Mouse (Mus musculus) mouse embryonic stem cell (cell line): ENCODE measurements around the gene Ptpra.

Experiments
- in situ Hi-C, 2 experiments: fragments of 300-500 bp; cut with MboI; formaldehyde crosslinking; loops; 1 replicate in 1 of 2; 3 replicates in 1 of 2; pipeline ENCODE4 v1.14.3; 2019 to 2020; ENCODE audit warnings: low sequenced_read_pairs in 2 of 2, low pct_unique_long_range_greater_than_20kb in 1 of 2, mixed read lengths in 1 of 2; ENCODE audit not compliant: unreplicated experiment in 1 of 2

Ptpra gene

GRCm38 (mm10) chr2:130449794-130450433 lies at the start of gene Ptpra:
Gene Ptpra (plus strand): TSS chr2:130450278.
- in situ Hi-C loops: no loop called here

GRCm38 (mm10) chr2:130401891-130402290 lies 48.2 kb upstream of the Ptpra start:
- in situ Hi-C loops: no loop called here

GRCm38 (mm10) chr2:130404939-130405338 lies 45.1 kb upstream of the Ptpra start, which contains the start of the genes Gm28372 and 1700020A23Rik:
Gene Gm28372 (plus strand): TSS chr2:130405239.
Gene 1700020A23Rik (plus strand): TSS chr2:130405259.
- in situ Hi-C loops: no loop called here

GRCm38 (mm10) chr2:130406178-130406577 lies 43.9 kb upstream of the Ptpra start, which contains the start of gene Tmem239:
Gene Tmem239 (plus strand): TSS chr2:130406478.
- in situ Hi-C loops: no loop called here

GRCm38 (mm10) chr2:130408194-130408593 lies 41.9 kb upstream of the Ptpra start:
- in situ Hi-C loops: no loop called here

- in situ Hi-C loops: no loop called here
These were observed 38.3 kb upstream of the Ptpra start for GRCm38 (mm10) chr2:130411558-130412495.

GRCm38 (mm10) chr2:130412775-130413174 lies 37.3 kb upstream of the Ptpra start:
- in situ Hi-C loops: no loop called here

- in situ Hi-C loops: no loop called here
These were observed 35.8 kb upstream of the Ptpra start for GRCm38 (mm10) chr2:130414094-130414856.

- in situ Hi-C loops: no loop called here
These were observed 28.1 kb upstream of the Ptpra start for GRCm38 (mm10) chr2:130421781-130422620.

- in situ Hi-C loops: no loop called here
These were observed 26.5 kb upstream of the Ptpra start for GRCm38 (mm10) chr2:130423397-130424125.

- in situ Hi-C loops: no loop called here
These were observed 25.8 kb upstream of the Ptpra start, which contains the start of the genes Vps16 and Pced1a for GRCm38 (mm10) chr2:130424126-130424853. Gene Vps16 (plus strand): TSS chr2:130424339. Gene Pced1a (minus strand): TSS chr2:130424701.

GRCm38 (mm10) chr2:130425112-130425511 lies 25.0 kb upstream of the Ptpra start:
- in situ Hi-C loops: no loop called here

- in situ Hi-C loops: no loop called here
These were observed 20.2 kb upstream of the Ptpra start for GRCm38 (mm10) chr2:130429851-130430250.

- in situ Hi-C loops: no loop called here
These were observed 19.6 kb upstream of the Ptpra start for GRCm38 (mm10) chr2:130430484-130430883.

GRCm38 (mm10) chr2:130432157-130432556 lies 17.9 kb upstream of the Ptpra start:
- in situ Hi-C loops: no loop called here

GRCm38 (mm10) chr2:130433152-130433551 lies 16.9 kb upstream of the Ptpra start:
- in situ Hi-C loops: no loop called here

GRCm38 (mm10) chr2:130436769-130437168 lies 13.3 kb upstream of the Ptpra start:
- in situ Hi-C loops: no loop called here
